Mouse (Mus musculus) limb, embryonic 15.5 days (tissue): ENCODE results near the gene Hdac10. TPM values are rescaled to one million over a fixed set of nuclear protein-coding genes. Genes with fewer than 3 reads are reported as not detected.

Experiments
- ATAC-seq: fragments of 200-750 bp; cut with Nextera tagmentation; 2 replicates; pipeline ENCODE4 v1.8.0; 2017; ENCODE audit warnings: low read depth, moderate TSS enrichment; ENCODE audit not compliant: insufficient number of reproducible peaks, low FRiP score, low TSS enrichment
- H3K27ac ChIP-seq: fragments of 300-500 bp; sonication (generic); 2 replicates; pipeline ENCODE4 v1.5.1; 2015; ENCODE audit warnings: moderate library complexity, mild to moderate bottlenecking, inconsistent platforms
- H3K27me3 ChIP-seq: fragments of 300-500 bp; sonication (generic); 2 replicates; pipeline ENCODE4 v1.6.1; 2015; ENCODE audit warnings: inconsistent platforms
- H3K36me3 ChIP-seq: fragments of 300-500 bp; sonication (generic); 2 replicates; pipeline ENCODE4 v1.6.1; 2015; ENCODE audit warnings: inconsistent platforms
- H3K4me1 ChIP-seq: fragments of 300-500 bp; sonication (generic); 2 replicates; pipeline ENCODE4 v1.6.1; 2015; ENCODE audit warnings: inconsistent platforms
- H3K4me2 ChIP-seq: fragments of 300-500 bp; sonication (generic); 2 replicates; pipeline ENCODE4 v1.6.1; 2015; ENCODE audit warnings: mild to moderate bottlenecking, inconsistent platforms
- H3K4me3 ChIP-seq: fragments of 300-500 bp; sonication (generic); 2 replicates; pipeline ENCODE4 v1.5.1; 2015; ENCODE audit warnings: mild to moderate bottlenecking, inconsistent platforms
- H3K9ac ChIP-seq: fragments of 300-500 bp; sonication (generic); 2 replicates; pipeline ENCODE4 v1.6.1; 2015; ENCODE audit warnings: inconsistent platforms
- H3K9me3 ChIP-seq: fragments of 300-500 bp; sonication (generic); 2 replicates; pipeline ENCODE4 v1.6.1; 2016; ENCODE audit warnings: inconsistent platforms
- WGBS: fragments of 180-500 bp; shearing (Covaris S2); methylation state at CpG from one replicate; pipeline ENCODE4 v1.1.7; 2015; 5-methylcytosine and 5-hydroxymethylcytosine counted together
- polyA plus RNA-seq: library from polyadenylated mRNA; unstranded; fragments of >200 nt; fragmentation: Nextera tagmentation; extraction: Ambion mirVana; gene quantifications from 2 replicates; pipeline ENCODE4 v1.2.1, GENCODE M21; 2015

Hdac10 gene
- polyA plus RNA-seq, 1 experiment from 2014 or later = 22.4 TPM

DNA sequence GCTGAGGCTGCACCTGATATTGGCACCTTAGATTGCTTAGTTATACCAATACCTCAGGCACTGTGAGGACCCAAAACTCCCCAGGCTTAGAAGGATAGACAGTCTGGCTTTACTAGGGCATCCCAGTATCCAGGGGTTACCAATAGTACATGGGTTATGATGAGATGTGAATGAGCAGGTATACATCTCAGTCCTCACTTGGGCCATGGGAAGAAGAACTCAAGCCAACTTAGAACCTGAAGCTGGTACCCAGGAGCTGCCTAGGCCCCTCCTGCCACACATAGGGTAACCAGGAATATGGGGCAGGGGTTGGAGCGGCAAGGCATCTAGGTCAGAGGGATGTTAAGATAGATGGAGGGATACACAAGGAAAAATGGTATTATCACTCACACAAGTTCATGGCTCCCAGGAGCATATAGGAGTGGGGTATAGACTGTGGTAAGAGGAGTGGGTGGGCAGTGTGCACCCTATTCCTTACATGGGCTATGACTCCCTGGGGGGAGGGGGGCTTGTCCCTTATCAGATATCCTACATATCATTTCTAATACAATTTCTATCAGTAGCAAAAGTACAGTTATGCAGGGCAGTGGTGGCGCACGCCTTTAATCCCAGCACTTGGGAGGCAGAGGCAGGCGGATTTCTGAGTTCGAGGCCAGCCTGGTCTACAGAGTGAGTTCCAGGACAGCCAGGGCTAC, 8.1 kb upstream of the Hdac10 start:
- Histone ChIP-seq H3K27me3 (peaks cover 34% of the 10 kb centered on the region), H3K4me2 (no peak overlapping the region), H3K9me3 (no peaks in the 10 kb centered on the region), H3K36me3 (no peaks in the 10 kb centered on the region), H3K4me1 (peaks cover 20% of the 10 kb centered on the region), H3K4me3 (no peak overlapping the region), H3K9ac (no peak overlapping the region), H3K27ac (no peak overlapping the region)
- no peak for ATAC-seq
- WGBS = 96% methylated on average over 5 of the region's 5 CpGs

DNA sequence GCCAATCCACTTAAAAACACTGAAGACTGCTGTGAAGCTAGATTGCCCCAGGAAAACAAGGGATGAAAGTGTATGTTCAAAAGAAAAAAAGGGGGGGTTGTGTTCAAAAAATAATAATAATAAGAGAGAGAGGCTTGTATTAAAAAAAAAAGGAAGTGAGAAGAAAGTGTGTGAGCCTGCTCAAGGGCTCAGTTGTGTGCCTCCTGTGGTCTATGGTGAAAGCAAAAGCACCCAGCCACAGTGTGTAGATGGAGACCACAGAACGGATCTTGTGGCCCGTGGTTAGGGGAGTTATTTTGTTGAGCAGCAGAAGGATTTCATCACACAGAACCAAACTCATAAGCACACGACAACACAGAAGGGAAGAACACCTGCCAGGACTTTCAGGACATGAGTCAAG, 2.8 kb upstream of the Hdac10 start:
- peaks cover 18% of the 10 kb centered on the region for H3K4me1 ChIP-seq
- no peaks in the 10 kb centered on the region for H3K27me3 ChIP-seq
- H3K36me3 ChIP-seq = no peaks in the 10 kb centered on the region
- H3K4me3 ChIP-seq = no peak overlapping the region
- no peak overlapping the region for H3K27ac ChIP-seq
- no peak overlapping the region for H3K4me2 ChIP-seq
- ATAC-seq = no peak
- no peak overlapping the region for H3K9ac ChIP-seq
- H3K9me3 ChIP-seq = no peaks in the 10 kb centered on the region
- WGBS = 92% methylated on average over 3 of the region's 3 CpGs

GRCm38 (mm10) chr15:89130245-89130644, 1.7 kb upstream of the Hdac10 start:
- Histone ChIP-seq H3K4me3 (no peak overlapping the region), H3K4me2 (no peak overlapping the region)

GRCm38 (mm10) chr15:89127364-89127940, 1.0 kb downstream of the Hdac10 start:
- Histone ChIP-seq H3K27me3 (no peaks in the 10 kb centered on the region), H3K9ac (peak overlapping the region; percentile 69), H3K4me1 (peaks cover 30% of the 10 kb centered on the region), H3K27ac (no peak overlapping the region), H3K9me3 (no peaks in the 10 kb centered on the region), H3K36me3 (peaks cover 9% of the 10 kb centered on the region; the same call in 1 of the 2 replicates), H3K4me3 (peak overlapping the region; percentile 64), H3K4me2 (peak overlapping the region; percentile 91)
- ATAC-seq = no peak
- WGBS = 77% methylated on average over 8 of the region's 8 CpGs

More at GRCm38 (mm10) chr15:89130245-89130644, 1.7 kb upstream of the Hdac10 start:
- Histone ChIP-seq H3K27me3 (no peaks in the 10 kb centered on the region), H3K9ac (no peak overlapping the region), H3K9me3 (no peaks in the 10 kb centered on the region), H3K4me1 (peaks cover 18% of the 10 kb centered on the region), H3K27ac (no peak overlapping the region), H3K36me3 (peaks cover 2% of the 10 kb centered on the region; the same call in 1 of the 2 replicates)
- ATAC-seq = no peak

- Histone ChIP-seq H3K36me3 (peaks cover 9% of the 10 kb centered on the region; the same call in 1 of the 2 replicates), H3K27me3 (no peaks in the 10 kb centered on the region), H3K9ac (no peak overlapping the region), H3K27ac (no peak overlapping the region), H3K4me3 (no peak overlapping the region), H3K9me3 (no peaks in the 10 kb centered on the region), H3K4me1 (peaks cover 38% of the 10 kb centered on the region), H3K4me2 (no peak overlapping the region)
- no peak for ATAC-seq
- 87% methylated on average over 8 of the region's 8 CpGs for WGBS
Measured at GRCm38 (mm10) chr15:89126622-89127021, 1.9 kb downstream of the Hdac10 start.

DNA sequence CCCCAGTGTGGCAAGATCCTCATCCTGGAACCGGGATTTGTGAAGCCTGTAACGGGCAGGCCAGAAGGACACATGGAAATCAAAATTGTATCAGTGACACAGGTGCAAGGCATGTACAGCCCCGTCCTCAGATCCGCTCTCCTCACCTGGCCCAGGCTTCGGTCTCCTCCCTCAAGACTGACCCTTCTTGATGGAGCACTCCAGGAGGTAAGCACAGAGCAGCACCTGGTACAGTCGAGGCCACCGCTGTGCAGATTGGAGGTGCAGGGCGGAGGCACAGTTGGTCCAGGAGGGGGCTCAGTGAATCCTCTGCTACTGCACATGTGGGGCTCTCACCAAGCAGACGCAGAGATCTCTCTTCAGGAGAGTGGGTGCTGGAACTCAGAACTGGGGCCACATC, 3.1 kb downstream of the Hdac10 start:
- H3K9ac ChIP-seq = no peak overlapping the region
- 94% methylated on average over 9 of the region's 9 CpGs for WGBS

DNA sequence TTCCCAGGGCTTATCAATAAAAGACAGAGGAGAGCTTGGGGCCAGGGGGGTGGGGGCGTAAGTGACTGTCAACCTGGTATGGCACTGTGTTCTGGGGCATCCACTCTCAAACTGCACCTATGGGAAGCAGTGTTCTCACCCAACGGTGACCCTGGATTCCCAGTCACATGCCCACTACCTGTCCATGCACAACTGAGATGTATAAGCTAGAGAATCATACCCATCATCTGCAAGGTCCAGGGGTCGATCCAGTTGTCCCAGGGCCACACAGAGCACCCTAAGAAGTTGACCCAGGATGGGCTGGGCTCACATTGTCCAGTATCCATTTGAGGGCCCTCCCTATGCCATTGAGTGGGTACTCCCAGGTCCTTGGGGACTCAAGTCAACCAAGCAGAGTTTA, 4.2 kb downstream of the Hdac10 start:
- Histone ChIP-seq H3K9ac (no peak overlapping the region), H3K27me3 (no peaks in the 10 kb centered on the region), H3K4me2 (no peak overlapping the region), H3K4me3 (no peak overlapping the region), H3K36me3 (peaks cover 19% of the 10 kb centered on the region), H3K4me1 (peaks cover 57% of the 10 kb centered on the region), H3K9me3 (no peaks in the 10 kb centered on the region), H3K27ac (no peak overlapping the region)
- no peak for ATAC-seq
- WGBS = 89% methylated on average over 3 of the region's 3 CpGs

More for the DNA sequence above, 3.1 kb downstream of the Hdac10 start:
- no peak overlapping the region for H3K27ac ChIP-seq
- no peak for ATAC-seq
- H3K27me3 ChIP-seq = no peaks in the 10 kb centered on the region
- no peak overlapping the region for H3K4me3 ChIP-seq
- peaks cover 9% of the 10 kb centered on the region; the same call in 1 of the 2 replicates for H3K36me3 ChIP-seq
- peaks cover 49% of the 10 kb centered on the region for H3K4me1 ChIP-seq
- no peaks in the 10 kb centered on the region for H3K9me3 ChIP-seq
- no peak overlapping the region for H3K4me2 ChIP-seq

- H3K4me3 ChIP-seq = peak overlapping the region; percentile 71
- H3K27ac ChIP-seq = peak overlapping the region; percentile 82
- peak overlapping the region; percentile 90 for H3K4me2 ChIP-seq
- H3K27me3 ChIP-seq = no peaks in the 10 kb centered on the region
- WGBS = 18% methylated on average over 11 of the region's 11 CpGs
- H3K4me1 ChIP-seq = peaks cover 52% of the 10 kb centered on the region
- H3K36me3 ChIP-seq = peaks cover 22% of the 10 kb centered on the region
- H3K9me3 ChIP-seq = no peaks in the 10 kb centered on the region
- peak overlapping the region; percentile 73; the same call in 1 of the 2 replicates for H3K9ac ChIP-seq
- no peak for ATAC-seq
Measured at GRCm38 (mm10) chr15:89123595-89123994, 4.9 kb downstream of the Hdac10 start.

DNA sequence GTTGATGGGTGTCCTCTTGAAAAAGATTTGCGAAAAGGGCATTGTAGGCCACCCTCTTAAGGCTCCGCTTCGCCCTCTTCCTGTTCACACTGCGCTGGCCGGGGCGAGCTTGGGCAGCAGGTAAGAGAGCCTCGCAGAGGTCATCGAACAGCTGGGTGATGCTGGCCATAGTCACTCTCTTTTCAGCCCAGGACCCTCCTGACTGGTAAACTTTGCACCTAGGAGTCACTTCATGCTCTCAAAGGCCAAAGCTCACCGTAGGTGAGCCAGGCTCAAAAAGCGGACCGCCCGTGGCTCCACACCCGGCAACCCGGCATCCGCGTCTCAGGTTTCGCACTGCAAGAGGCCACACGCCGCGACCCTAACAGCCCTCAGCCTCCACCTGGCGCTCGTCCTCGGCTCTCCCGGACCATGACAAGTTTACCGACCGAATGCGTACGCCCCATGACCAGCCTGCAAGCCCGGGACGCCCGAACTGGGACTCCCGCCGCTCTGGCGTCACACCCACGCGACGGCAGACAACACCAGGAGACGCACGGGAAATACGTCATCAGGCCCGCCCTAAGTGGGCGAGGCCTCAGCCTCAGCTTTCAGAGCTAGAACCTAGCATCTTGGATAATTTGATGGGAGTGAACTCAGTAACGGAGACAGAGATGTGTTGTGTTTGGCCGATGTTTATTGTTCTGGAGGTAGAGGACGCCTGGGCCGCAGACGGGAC, 5.7 kb downstream of the Hdac10 start, which contains the start of gene Tubgcp6:
Gene Tubgcp6 (minus strand): TSS at position 464 of the 718 bp plus-strand sequence.
- Histone ChIP-seq H3K9ac (peak within 1 kb of the TSS; percentile 73), H3K4me3 (peak within 1 kb of the TSS; percentile 71), H3K4me1 (peaks cover 48% of the 10 kb centered on the region), H3K27ac (peak within 1 kb of the TSS; percentile 82), H3K36me3 (peaks cover 23% of the 10 kb centered on the region), H3K4me2 (peak within 1 kb of the TSS; percentile 90), H3K27me3 (no peaks in the 10 kb centered on the region), H3K9me3 (no peaks in the 10 kb centered on the region)
- under 1% methylated on average over 47 of the region's 47 CpGs for WGBS
- ATAC-seq = peak; percentile 78

DNA sequence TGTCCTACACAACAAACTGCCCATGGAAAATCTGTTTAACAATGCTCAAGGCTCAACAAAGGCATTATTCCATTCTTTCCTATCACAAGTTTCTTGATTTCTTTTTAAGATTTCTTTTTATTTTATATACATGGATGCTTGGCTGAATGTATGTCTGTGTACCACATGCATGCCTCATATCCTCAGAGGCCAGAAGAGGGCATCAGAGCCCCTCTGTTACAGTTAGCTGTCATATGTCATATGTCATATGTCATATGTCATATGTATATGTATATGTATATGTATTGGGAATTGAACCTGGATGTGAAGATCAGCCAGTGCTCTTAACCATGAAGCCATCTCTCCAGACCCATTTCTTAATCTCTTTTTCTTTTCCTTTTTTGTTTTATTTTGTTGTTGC, 10.5 kb downstream of the Hdac10 start:
- no peak overlapping the region for H3K27ac ChIP-seq
- no peak for ATAC-seq
- H3K4me2 ChIP-seq = no peak overlapping the region
- H3K9me3 ChIP-seq = no peaks in the 10 kb centered on the region
- H3K27me3 ChIP-seq = no peaks in the 10 kb centered on the region
- H3K4me3 ChIP-seq = no peak overlapping the region
- no peak overlapping the region for H3K9ac ChIP-seq
- peaks cover 51% of the 10 kb centered on the region for H3K36me3 ChIP-seq
- peaks cover 28% of the 10 kb centered on the region for H3K4me1 ChIP-seq

DNA sequence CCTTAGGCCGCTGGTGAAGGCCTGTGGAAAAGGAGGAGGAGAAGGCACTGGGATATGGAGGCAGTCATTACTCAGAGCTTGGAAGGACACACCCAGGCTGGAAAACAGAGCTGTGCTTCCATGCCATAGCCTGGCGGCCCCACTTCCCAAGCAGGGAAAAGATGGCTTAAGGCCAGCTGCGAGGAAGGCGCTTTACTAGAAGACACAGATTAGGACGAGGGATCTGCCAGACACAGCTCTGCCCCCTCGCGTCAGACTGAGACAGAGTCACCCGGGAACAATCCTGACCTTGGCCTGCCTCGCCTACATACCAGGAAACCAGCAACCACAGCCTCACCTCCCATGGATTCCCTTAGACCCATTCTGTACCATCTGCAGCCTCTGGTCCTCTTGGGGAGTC, 18.4 kb downstream of the Hdac10 start:
- no peak overlapping the region for H3K9ac ChIP-seq
- no peak overlapping the region for H3K4me3 ChIP-seq
- peaks cover 90% of the 10 kb centered on the region for H3K36me3 ChIP-seq
- no peaks in the 10 kb centered on the region for H3K9me3 ChIP-seq
- WGBS = 76% methylated on average over 9 of the region's 9 CpGs
- H3K27me3 ChIP-seq = no peaks in the 10 kb centered on the region
- no peak for ATAC-seq
- no peak overlapping the region for H3K27ac ChIP-seq
- no peak overlapping the region for H3K4me2 ChIP-seq
- no peaks in the 10 kb centered on the region for H3K4me1 ChIP-seq

DNA sequence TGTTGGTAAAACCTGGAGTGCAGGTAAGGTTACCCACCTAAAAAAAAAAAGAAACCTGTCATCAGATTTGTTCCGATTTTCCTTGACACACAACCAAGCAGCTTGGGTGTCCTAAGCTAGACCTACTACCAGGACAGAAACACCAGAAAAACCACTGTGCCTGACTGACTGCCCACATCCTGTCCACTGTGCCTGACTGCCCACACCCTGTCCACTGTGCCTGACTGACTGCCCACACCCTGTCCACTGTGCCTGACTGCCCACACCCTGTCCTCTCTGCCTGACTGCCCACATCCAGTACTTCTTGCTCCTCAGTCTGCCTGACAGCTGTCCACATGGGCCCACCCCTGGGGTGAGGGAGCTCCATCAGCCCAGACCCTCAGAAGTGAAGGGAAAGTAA, 21.5 kb downstream of the Hdac10 start:
- H3K9ac ChIP-seq = no peak overlapping the region
- H3K27ac ChIP-seq = no peak overlapping the region
- 89% methylated on average over 1 of the region's 1 CpGs for WGBS
- H3K36me3 ChIP-seq = peaks cover 100% of the 10 kb centered on the region
- H3K9me3 ChIP-seq = no peaks in the 10 kb centered on the region
- H3K27me3 ChIP-seq = no peaks in the 10 kb centered on the region
- H3K4me3 ChIP-seq = no peak overlapping the region
- no peak overlapping the region for H3K4me2 ChIP-seq
- no peak for ATAC-seq
- no peaks in the 10 kb centered on the region for H3K4me1 ChIP-seq
